Mouse (Mus musculus) cerebellum, postnatal 10 days (tissue): Measurements from ENCODE around the gene Coro1b.

Experiments used
- DNase-seq, 2 experiments: peaks; one replicate each; pipeline ENCODE4 v3.0.0; 2021; ENCODE audit warnings: mixed read lengths in 2 of 2

Gene Coro1b

DNA sequence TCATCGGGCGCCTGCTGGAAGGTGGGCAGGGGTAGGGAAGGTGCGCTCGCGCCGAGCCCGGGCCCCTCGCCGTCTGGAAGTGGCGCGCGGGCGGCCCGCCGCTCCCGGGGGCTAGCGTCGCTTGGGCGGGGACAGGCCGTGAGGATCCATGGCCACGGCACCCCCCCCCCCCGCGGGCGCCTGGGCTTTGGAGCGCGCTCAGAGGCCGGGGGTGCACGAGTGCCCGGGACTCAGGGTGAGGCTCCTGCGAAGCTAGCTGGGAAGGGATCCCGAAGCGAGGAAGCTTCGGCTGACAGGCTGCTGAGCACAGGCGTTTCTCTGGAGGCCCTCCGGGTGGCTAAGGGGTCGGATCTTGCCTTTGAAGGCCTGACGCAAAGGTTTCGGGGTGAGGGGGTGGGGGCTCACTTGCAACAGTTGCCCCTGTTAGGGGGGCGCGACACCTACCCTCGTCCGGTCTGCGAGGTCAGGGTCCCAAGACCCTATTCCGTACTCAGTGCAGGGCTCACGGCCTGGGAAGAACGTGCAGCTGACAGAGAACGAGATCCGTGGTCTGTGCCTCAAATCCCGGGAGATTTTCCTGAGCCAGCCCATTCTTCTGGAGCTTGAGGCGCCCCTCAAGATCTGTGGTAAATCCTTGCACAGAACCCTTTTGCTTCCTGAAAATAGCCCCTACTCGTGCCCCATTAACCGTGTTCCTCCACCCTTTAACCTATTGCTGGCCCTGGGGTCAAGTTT lies 44.0 kb downstream of the Coro1b start:
- peak in 1 of 2 experiments; percentile 39 for DNase-seq

DNA sequence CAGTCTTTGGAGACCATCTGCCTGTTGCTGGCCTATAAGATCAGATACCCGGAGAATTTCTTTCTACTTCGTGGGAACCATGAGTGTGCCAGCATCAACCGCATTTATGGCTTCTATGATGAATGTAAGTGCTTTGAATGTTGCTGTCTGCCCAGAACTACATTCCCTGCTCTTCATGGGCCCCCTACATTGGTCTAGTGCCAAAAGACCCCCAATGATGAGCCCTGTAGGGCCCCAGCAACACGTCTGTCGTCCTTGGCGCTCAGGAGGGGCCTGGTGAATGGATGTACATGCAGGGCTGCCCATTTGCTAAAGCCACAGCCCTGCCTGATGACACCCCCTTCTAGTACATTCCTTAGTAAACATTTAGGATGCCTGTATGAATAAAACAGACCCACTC lies 44.7 kb downstream of the Coro1b start:
- DNase-seq, result peak in 1 of 2 experiments; percentile 44

DNA sequence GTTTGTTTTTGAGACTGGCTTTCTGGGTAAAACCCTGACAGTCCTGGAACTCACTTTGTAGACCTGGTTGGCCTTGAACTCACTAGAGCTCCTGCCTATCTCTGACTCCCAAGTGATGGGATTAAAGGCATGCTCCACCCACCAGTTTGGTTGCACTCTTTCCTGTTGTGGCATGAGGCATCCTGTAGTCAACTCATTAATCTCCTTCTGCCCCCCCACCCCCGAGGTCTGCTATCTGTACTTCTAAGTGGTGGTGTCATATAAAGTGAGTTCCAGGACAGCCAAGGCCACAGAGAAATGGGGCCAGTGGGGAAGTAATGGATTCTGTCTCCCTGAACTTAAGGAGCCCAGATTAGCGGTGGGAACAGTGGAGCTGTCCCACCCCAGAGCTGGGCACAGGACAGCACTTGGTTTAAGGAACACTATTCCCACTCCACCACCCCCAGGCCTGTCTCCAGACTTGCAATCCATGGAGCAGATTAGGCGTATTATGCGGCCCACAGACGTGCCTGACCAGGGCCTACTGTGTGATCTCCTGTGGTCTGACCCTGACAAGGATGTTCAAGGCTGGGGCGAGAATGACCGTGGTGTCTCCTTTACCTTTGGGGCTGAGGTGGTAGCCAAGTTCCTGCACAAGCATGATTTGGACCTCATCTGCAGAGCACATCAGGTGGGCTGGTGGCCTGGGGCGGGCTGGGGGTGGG lies 45.8 kb downstream of the Coro1b start:
- DNase-seq, result peak in 1 of 2 experiments; percentile 47

DNA sequence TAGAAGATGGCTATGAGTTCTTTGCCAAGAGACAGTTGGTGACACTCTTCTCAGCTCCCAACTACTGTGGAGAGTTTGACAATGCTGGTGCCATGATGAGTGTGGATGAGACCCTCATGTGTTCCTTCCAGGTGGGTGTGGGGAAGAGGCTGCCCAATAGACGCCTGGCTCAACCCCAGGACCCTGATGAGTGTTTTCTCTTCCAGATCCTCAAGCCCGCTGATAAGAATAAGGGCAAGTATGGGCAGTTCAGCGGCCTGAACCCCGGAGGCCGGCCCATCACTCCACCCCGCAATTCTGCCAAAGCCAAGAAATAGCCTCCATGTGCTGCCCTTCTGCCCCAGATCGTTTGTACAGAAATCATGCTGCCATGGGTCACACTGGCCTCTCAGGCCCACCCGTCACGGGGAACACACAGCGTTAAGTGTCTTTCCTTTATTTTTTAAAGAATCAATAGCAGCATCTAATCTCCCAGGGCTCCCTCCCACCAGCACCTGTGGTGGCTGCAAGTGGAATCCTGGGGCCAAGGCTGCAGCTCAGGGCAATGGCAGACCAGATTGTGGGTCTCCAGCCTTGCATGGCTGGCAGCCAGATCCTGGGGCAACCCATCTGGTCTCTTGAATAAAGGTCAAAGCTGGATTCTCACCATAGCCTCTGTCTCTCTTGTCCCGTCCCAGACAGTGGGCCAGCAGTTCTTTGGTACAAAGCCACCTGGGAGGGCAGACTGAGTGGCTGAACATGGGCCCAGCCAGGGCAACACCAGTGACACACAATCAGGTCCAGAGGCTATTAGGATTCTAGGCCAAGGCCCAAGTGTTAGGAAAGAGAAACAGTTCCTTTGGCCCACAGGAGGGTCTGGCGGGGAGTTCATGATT lies 46.6 kb downstream of the Coro1b start:
- peak; percentile 98 for DNase-seq

DNA sequence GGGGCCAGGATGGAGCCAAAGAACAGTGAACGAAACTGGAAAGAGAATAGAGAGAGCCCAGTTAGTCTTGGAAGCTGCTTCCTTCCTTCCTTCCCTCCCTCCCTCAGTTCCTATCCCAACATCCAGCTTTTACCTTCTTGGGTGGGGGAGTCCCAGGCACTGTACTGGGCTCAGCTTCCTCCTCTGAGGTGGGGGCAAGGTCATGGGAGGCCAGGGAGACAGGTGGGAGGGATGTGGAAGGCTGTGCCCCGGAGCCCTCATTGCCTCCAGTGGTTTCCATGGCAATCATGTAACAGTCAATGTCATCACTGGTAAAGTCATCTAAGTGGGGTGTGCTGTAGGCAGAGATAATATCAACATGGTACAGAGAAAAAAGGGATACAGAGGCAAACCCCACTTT lies 47.6 kb downstream of the Coro1b start:
- no peak for DNase-seq

DNA sequence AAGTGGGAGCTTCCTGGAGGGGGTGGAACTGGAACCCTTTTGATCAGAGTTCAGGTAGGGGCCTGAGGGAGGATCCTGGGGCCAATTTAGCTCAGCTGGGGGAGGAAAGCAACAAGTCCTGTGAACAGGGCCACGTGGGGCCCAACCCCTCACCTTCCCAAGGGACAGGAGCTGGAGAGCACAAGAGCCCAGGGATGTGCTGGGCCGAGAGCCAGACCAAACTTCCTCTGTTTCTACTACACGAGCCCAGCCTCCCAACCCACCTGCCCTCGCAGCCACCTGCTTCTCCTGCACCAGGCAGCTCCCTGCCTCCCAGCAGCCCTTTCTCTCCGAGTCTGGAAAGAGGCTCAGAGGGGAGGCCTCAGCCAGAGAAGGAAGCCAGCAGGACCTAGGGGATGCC lies 48.1 kb downstream of the Coro1b start:
- DNase-seq, result peak in 1 of 2 experiments; percentile 47

DNA sequence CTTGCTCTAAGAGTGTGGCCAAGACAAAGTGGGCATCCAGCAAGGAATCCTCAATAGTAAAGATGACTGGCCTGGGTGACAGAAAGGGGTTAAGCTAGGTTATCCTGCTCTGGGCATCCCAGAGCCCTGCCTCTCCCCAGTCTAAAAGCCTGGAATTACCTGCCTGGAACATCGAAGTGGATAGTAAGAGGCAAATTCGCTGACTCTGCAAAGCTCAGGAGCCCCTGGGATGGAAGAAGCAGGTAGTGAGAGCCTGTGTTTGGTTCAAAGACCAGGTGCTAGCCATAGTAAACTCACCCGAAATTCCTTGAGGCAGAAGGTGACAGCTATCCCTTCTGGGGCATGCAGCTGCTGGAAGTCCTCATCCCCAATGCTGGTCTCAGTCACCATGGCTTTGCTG lies 48.8 kb downstream of the Coro1b start:
- no peak for DNase-seq

DNA sequence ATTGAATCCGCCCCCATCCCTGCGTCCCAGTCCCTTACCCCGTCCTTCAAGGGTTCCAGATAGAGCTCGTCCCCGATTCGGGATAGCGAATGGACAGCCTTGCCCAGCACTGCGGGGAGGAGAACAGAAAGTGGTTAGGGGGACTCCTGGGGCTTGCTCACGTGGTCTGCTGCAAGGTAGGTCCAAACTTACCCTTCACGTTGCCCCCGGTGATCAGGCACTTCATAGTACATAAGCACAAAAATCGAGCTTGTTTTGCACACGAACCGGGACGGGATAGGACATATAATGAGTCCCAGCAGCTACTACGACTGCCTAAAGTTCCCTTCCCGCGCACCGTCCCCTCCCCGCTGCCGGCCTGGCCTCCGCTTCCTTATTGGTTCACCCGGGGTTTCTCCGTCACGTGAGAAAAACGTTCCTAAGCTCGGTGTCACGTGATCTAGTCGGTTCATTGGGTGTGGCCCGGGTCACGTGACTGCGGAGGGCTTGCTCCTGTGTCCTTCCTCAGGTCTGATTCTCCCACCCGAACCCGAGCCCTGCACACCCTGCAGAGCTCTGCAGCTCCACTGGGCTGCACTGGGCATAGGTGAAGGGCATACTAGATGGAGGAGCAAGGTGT lies 53.0 kb downstream of the Coro1b start, which contains the start of gene Rad9a:
Gene Rad9a, minus strand, starts transcription at position 372 of the 619 bp plus-strand sequence.
- peak; percentile 98 to 99 for DNase-seq

DNA sequence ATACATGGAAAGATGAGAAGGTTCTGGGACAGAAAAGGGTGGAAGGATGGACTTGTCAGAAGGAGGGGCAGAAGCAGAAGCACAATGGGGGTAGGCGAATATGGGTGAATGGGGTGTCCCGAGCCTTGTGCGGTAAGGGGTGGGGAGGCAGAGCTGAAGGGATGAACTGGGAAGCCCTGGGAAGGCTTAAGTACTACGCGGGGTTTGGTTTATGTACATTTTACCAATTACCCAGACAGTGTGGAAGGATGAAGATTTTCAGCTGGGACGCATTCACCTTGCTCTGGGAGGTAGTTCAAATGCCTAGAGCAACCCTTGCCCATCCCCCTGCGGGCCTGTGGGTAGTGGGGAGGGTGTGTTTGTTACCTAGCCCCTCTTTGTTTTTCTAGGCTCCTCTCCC lies 53.7 kb downstream of the Coro1b start:
- no peak for DNase-seq

DNA sequence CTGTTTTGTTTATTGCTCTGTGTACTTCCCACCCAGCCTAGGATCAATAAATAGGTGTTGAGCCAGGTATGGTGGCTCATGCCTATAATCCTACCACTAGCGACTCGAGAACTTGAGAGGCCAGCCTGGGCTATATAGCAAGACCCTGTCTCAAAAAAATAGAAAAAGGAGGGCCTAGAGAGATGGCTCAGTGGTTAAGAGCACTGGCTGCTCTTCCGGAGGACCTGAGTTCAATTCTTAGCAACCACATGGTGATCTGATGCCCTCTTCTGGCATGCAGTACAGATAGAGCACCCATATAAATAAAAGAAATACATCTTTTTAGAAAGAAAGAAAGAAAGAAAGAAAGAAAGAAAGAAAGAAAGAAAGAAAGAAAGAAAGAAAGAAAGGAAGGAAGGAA lies 54.7 kb downstream of the Coro1b start:
- no peak for DNase-seq
